Mouse (Mus musculus): ENCODE data around the gene Fez2. TPM values are rescaled to one million over a fixed set of nuclear protein-coding genes. Genes with fewer than 3 reads are reported as not detected.

The Fez2 gene
- polyA plus RNA-seq, 1 experiment from 2014 or later = 52.2 TPM

DNA sequence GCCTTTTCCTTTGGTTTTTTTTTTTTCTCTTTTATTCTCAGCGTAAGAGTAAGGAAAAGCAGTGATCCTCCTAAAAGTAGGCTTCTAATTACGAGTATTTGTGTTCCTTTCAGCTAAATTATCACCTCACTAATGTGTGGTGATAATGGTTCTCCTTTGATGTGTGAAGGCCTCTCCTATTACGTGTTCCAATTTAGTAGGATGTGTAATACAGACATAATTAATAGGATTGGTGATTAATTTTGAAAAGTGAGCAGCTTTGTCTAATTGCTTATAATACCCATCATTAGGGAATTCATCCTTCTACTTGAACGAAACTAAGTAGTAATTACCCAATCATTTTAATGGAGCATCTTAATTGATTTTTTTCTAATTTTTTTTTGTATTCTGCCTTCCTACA lies 60.2 kb downstream of the Fez2 start:
- ATAC-seq (ENCODE audit: low FRiP score, low read depth) = no peak

DNA sequence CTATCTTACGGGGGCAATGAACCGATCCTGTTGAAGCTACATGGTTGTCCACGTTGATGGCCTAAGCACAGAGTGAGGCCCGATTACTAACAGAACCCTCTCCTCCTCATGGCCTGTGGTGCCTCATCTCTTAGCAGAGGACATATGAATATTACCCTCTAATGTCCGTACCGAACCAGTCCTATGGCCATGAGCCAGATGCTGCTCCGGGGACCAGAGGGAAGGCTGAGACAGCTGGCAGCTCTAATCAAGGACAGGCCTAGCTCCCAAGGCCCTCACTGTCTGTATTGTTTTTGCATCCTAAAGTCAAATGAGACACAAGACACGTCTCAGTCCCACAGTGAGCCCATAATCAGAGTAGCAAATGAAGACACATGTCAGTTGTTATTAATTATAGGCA lies 62.3 kb downstream of the Fez2 start:
- Histone ChIP-seq H3K9ac (no peak overlapping the region), H3K4me3 (no peak overlapping the region), H3K36me3 (peaks cover 5% of the 10 kb centered on the region; the same call in 1 of the 2 replicates), H3K4me2 (replicated peaks) (no peak overlapping the region), H3K27me3 (replicated peaks) (no peaks in the 10 kb centered on the region), H3K9me3 (no peaks in the 10 kb centered on the region), H3K27ac (no peak overlapping the region), H3K4me1 (no peaks in the 10 kb centered on the region)
- 85% methylated on average over 8 of the region's 8 CpGs for WGBS
- ATAC-seq (ENCODE audit: low FRiP score, low read depth) = no peak

More for the DNA sequence above, 60.2 kb downstream of the Fez2 start:
- Histone ChIP-seq H3K4me2 (replicated peaks) (no peak overlapping the region), H3K9me3 (no peaks in the 10 kb centered on the region), H3K27me3 (replicated peaks) (no peaks in the 10 kb centered on the region), H3K4me1 (no peaks in the 10 kb centered on the region), H3K9ac (no peak overlapping the region), H3K27ac (no peak overlapping the region), H3K4me3 (no peak overlapping the region), H3K36me3 (peaks cover 2% of the 10 kb centered on the region; the same call in 1 of the 2 replicates)
- WGBS = 72% methylated on average over 4 of the region's 4 CpGs

GRCm38 (mm10) chr17:78354871-78355270 lies 63.1 kb downstream of the Fez2 start:
- Histone ChIP-seq H3K36me3 (peaks cover 7% of the 10 kb centered on the region; the same call in 1 of the 2 replicates), H3K4me3 (no peak overlapping the region), H3K4me2 (replicated peaks) (no peak overlapping the region), H3K27me3 (replicated peaks) (no peaks in the 10 kb centered on the region), H3K27ac (no peak overlapping the region), H3K9me3 (no peaks in the 10 kb centered on the region), H3K9ac (no peak overlapping the region), H3K4me1 (no peaks in the 10 kb centered on the region)
- WGBS = 82% methylated on average over 12 of the region's 12 CpGs
- ATAC-seq (ENCODE audit: low FRiP score, low read depth) = no peak

DNA sequence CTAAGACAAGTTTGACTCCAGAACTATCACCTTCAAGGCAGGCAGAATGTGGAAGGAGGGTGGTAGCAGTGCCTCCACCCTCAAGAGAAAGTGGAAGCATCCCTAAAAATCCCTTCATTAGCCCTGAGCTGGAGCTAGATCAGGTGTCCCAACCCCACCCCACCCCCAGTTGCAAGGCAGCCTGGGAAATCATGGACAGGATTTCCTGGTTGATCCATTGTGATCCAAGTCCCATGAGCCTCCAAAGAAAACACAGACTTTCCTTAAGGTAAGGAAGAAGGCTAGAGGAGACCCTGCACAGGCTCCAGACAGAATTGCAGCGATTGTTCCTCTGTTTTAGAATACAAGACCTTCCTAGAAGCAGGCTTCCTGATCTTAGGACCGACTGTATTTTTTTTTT lies 63.5 kb downstream of the Fez2 start:
- H3K27me3 ChIP-seq (replicated peaks) = no peaks in the 10 kb centered on the region
- H3K9ac ChIP-seq = no peak overlapping the region
- no peak for ATAC-seq (ENCODE audit: low FRiP score, low read depth)
- H3K36me3 ChIP-seq = peaks cover 9% of the 10 kb centered on the region; the same call in 1 of the 2 replicates
- WGBS = 81% methylated on average over 2 of the region's 2 CpGs
- no peaks in the 10 kb centered on the region for H3K9me3 ChIP-seq
- no peak overlapping the region for H3K4me2 ChIP-seq (replicated peaks)
- H3K27ac ChIP-seq = no peak overlapping the region
- H3K4me3 ChIP-seq = no peak overlapping the region
- H3K4me1 ChIP-seq = no peaks in the 10 kb centered on the region

DNA sequence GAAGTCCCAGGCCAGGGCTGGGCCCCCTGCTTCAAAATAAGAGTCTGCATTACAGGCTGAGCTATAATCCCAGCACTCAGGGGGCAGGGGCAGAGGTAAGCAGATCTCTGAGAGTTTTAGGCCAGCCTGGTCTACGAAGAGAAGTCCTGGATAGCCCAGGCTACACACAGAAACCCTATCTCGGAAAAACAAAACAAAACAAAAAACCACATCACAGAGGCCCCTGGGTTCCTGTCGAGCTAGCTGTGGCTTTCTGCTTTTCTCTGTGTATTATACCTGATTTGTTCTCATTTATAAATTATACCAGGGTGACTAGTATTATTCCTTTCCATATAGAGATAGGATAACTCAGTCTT lies 65.5 kb downstream of the Fez2 start:
- H3K4me1 ChIP-seq = no peaks in the 10 kb centered on the region
- no peak for ATAC-seq (ENCODE audit: low FRiP score, low read depth)
- H3K27ac ChIP-seq = no peak overlapping the region
- H3K36me3 ChIP-seq = peaks cover 11% of the 10 kb centered on the region; the same call in 1 of the 2 replicates
- no peak overlapping the region for H3K4me3 ChIP-seq
- H3K9ac ChIP-seq = no peak overlapping the region
- H3K27me3 ChIP-seq (replicated peaks) = no peaks in the 10 kb centered on the region
- no peaks in the 10 kb centered on the region for H3K9me3 ChIP-seq
- H3K4me2 ChIP-seq (replicated peaks) = no peak overlapping the region
- 92% methylated on average over 3 of the region's 3 CpGs for WGBS

GRCm38 (mm10) chr17:78351676-78352499 lies 66.1 kb downstream of the Fez2 start:
- H3K9me3 ChIP-seq = no peaks in the 10 kb centered on the region
- H3K4me3 ChIP-seq = no peak overlapping the region
- H3K4me1 ChIP-seq = no peaks in the 10 kb centered on the region
- H3K27me3 ChIP-seq (replicated peaks) = no peaks in the 10 kb centered on the region
- H3K9ac ChIP-seq = no peak overlapping the region
- WGBS = 80% methylated on average over 12 of the region's 12 CpGs
- peaks cover 14% of the 10 kb centered on the region; the same call in 1 of the 2 replicates for H3K36me3 ChIP-seq
- H3K27ac ChIP-seq = no peak overlapping the region
- no peak for ATAC-seq (ENCODE audit: low FRiP score, low read depth)
- H3K4me2 ChIP-seq (replicated peaks) = no peak overlapping the region

DNA sequence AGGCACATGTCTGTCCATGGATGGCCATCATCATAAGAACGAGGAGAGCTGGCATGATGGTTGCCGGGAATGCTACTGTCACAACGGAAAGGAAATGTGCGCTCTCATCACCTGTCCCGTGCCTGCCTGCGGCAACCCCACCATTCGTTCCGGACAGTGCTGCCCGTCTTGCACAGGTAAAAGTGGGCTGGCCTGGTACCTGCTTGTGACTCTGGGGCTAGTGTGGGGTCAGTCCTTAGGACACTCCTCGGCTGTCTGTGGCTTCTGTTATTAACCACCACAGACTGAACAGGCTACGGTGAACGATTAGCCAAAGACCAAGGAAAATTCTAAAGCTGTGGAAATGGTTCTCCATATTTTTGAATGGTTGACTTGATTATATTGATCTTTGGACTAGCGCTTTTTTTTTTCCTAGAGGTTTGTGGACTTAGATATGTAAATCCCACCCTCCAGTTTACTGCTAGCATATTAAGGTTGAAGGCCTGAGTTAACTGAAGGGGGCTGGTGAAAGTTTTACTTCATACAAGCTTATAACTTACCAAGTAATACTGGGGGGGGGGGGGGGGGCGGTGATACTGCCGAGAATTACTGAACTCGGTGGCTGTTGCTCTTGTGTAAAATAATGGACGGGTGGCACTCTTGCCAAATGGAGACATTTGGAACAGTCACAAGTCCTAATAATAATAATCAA lies 70.7 kb downstream of the Fez2 start:
- H3K27me3 ChIP-seq (replicated peaks) = no peaks in the 10 kb centered on the region
- 93% methylated on average over 17 of the region's 17 CpGs for WGBS
- no peak overlapping the region for H3K9ac ChIP-seq
- no peak overlapping the region for H3K4me3 ChIP-seq
- no peak overlapping the region for H3K27ac ChIP-seq
- ATAC-seq (ENCODE audit: low FRiP score, low read depth) = no peak
- no peaks in the 10 kb centered on the region for H3K9me3 ChIP-seq
- peaks cover 13% of the 10 kb centered on the region; the same call in 1 of the 2 replicates for H3K36me3 ChIP-seq
- H3K4me1 ChIP-seq = no peaks in the 10 kb centered on the region
- H3K4me2 ChIP-seq (replicated peaks) = no peak overlapping the region

GRCm38 (mm10) chr17:78343688-78344087 lies 74.3 kb downstream of the Fez2 start:
- H3K36me3 ChIP-seq = peaks cover 5% of the 10 kb centered on the region; the same call in 1 of the 2 replicates
- no peak overlapping the region for H3K4me3 ChIP-seq
- 91% methylated on average over 3 of the region's 3 CpGs for WGBS
- no peak for ATAC-seq (ENCODE audit: low FRiP score, low read depth)
- H3K9ac ChIP-seq = no peak overlapping the region
- H3K4me2 ChIP-seq (replicated peaks) = no peak overlapping the region
- H3K27me3 ChIP-seq (replicated peaks) = no peaks in the 10 kb centered on the region
- H3K27ac ChIP-seq = no peak overlapping the region
- no peaks in the 10 kb centered on the region for H3K9me3 ChIP-seq
- no peaks in the 10 kb centered on the region for H3K4me1 ChIP-seq

- 90% methylated on average over 8 of the region's 8 CpGs for WGBS
- peaks cover 11% of the 10 kb centered on the region; the same call in 1 of the 2 replicates for H3K36me3 ChIP-seq
- no peak for ATAC-seq (ENCODE audit: low FRiP score, low read depth)
- no peaks in the 10 kb centered on the region for H3K27me3 ChIP-seq (replicated peaks)
- H3K4me2 ChIP-seq (replicated peaks) = no peak overlapping the region
- H3K9me3 ChIP-seq = no peaks in the 10 kb centered on the region
- H3K4me1 ChIP-seq = no peaks in the 10 kb centered on the region
- H3K27ac ChIP-seq = no peak overlapping the region
- H3K4me3 ChIP-seq = no peak overlapping the region
- H3K9ac ChIP-seq = no peak overlapping the region
These were observed 82.7 kb downstream of the Fez2 start for GRCm38 (mm10) chr17:78335250-78335649.

- ATAC-seq (ENCODE audit: low FRiP score, low read depth) = no peak
- Histone ChIP-seq H3K27me3 (replicated peaks) (no peaks in the 10 kb centered on the region), H3K4me3 (no peak overlapping the region)
These were observed 84.7 kb downstream of the Fez2 start for GRCm38 (mm10) chr17:78333275-78333674.

DNA sequence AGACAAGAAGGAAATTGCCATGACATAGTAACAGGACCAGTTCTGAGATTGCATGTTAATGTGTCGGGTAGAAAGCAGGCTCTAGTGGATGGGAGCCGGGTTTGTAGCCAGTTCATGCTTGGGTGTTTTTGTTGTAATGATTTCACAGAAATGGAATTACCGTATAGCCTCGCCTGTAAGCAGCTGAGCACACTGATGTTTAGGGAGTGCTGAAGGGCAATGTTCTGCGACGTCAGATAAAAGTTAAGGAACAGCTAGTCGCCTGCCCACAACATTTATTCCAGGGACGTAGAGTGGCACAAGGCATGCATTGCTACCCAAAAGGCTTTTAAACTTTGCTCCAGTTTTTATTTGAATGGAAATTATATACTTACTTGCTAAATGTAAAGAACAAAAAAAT lies 86.5 kb downstream of the Fez2 start:
- H3K4me1 ChIP-seq = 0 out of 2 replicates have a peak, but pooled peaks cover 5% of the 10 kb centered on the region
- WGBS = 84% methylated on average over 8 of the region's 8 CpGs
- no peak for ATAC-seq (ENCODE audit: low FRiP score, low read depth)
- H3K4me3 ChIP-seq = no peak overlapping the region
- no peaks in the 10 kb centered on the region for H3K9me3 ChIP-seq
- H3K9ac ChIP-seq = no peak overlapping the region
- 0 out of 2 replicates have a peak, but pooled peaks cover 11% of the 10 kb centered on the region for H3K36me3 ChIP-seq
- H3K27ac ChIP-seq = no peak overlapping the region
- no peak overlapping the region for H3K4me2 ChIP-seq (replicated peaks)
- H3K27me3 ChIP-seq (replicated peaks) = no peaks in the 10 kb centered on the region

More at GRCm38 (mm10) chr17:78333275-78333674, 84.7 kb downstream of the Fez2 start:
- Histone ChIP-seq H3K9ac (no peak overlapping the region), H3K9me3 (no peaks in the 10 kb centered on the region), H3K27ac (no peak overlapping the region), H3K36me3 (peaks cover 11% of the 10 kb centered on the region; the same call in 1 of the 2 replicates), H3K4me2 (replicated peaks) (no peak overlapping the region), H3K4me1 (0 out of 2 replicates have a peak, but pooled peaks cover 2% of the 10 kb centered on the region)
- WGBS = 95% methylated on average over 10 of the region's 10 CpGs

DNA sequence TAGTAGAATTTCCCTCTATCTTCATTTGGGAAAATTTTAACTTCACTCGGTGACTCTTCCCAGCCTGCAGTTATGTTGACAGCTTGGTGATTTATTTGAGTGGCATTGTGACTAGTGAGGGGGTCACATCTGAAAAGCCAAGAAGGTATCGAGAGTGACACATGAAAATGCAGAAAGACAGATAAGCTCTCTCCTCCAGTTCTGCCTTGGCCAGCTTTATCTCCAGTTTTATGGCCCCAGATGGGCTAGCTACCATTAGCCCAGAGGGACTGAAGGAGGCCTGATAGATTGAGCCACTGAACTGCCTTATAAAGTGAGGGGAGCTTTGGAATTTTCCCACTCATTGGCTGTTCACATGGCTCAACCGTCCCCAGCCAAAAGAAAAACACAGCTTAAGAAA lies 89.7 kb downstream of the Fez2 start:
- 15% methylated on average over 3 of the region's 3 CpGs for WGBS

More for the DNA sequence above, 89.7 kb downstream of the Fez2 start:
- H3K4me2 ChIP-seq (replicated peaks) = no peak overlapping the region
- H3K27me3 ChIP-seq (replicated peaks) = no peaks in the 10 kb centered on the region
- no peaks in the 10 kb centered on the region for H3K9me3 ChIP-seq
- H3K27ac ChIP-seq = no peak overlapping the region
- H3K4me3 ChIP-seq = no peak overlapping the region
- H3K36me3 ChIP-seq = no peaks in the 10 kb centered on the region
- peaks cover 11% of the 10 kb centered on the region; the same call in 1 of the 2 replicates for H3K4me1 ChIP-seq
- H3K9ac ChIP-seq = no peak overlapping the region
- no peak for ATAC-seq (ENCODE audit: low FRiP score, low read depth)
